Mouse (Mus musculus) midbrain, embryonic 15.5 days (tissue): Measurements from ENCODE around the gene Adamts16. TPM values are rescaled to one million over a fixed set of nuclear protein-coding genes. Genes with fewer than 3 reads are reported as not detected.
A peak's percentile ranks its signal among the peaks of the same experiment; 100 is the strongest.

Source experiments
- ATAC-seq: fragments of 200-750 bp; cut with Nextera tagmentation; replicated peaks from 2 replicates; pipeline ENCODE4 v1.8.0; 2017; ENCODE audit warnings: moderate TSS enrichment
- H3K27ac ChIP-seq: fragments of 300-500 bp; sonication (generic); 2 replicates; pipeline ENCODE4 v1.5.1; 2015; ENCODE audit warnings: mild to moderate bottlenecking, inconsistent platforms
- H3K27me3 ChIP-seq: fragments of 300-500 bp; sonication (generic); replicated peaks from 2 replicates; pipeline ENCODE4 v1.6.1; 2015; ENCODE audit warnings: inconsistent platforms
- H3K36me3 ChIP-seq: fragments of 300-500 bp; sonication (generic); replicated peaks from 2 replicates; pipeline ENCODE4 v1.6.1; 2015; ENCODE audit warnings: inconsistent platforms
- H3K4me1 ChIP-seq: fragments of 300-500 bp; sonication (generic); 2 replicates; pipeline ENCODE4 v1.6.1; 2015; ENCODE audit warnings: inconsistent platforms
- H3K4me2 ChIP-seq: fragments of 300-500 bp; sonication (generic); 2 replicates; pipeline ENCODE4 v1.6.1; 2015; ENCODE audit warnings: inconsistent platforms, mild to moderate bottlenecking, moderate library complexity
- H3K4me3 ChIP-seq: fragments of 300-500 bp; sonication (generic); 2 replicates; pipeline ENCODE4 v1.5.1; 2015; ENCODE audit warnings: mild to moderate bottlenecking, inconsistent platforms
- H3K9ac ChIP-seq: fragments of 300-500 bp; sonication (generic); 2 replicates; pipeline ENCODE4 v1.6.1; 2015; ENCODE audit warnings: mild to moderate bottlenecking, inconsistent platforms
- H3K9me3 ChIP-seq: fragments of 300-500 bp; sonication (generic); 2 replicates; pipeline ENCODE4 v1.6.1; 2016; ENCODE audit warnings: inconsistent platforms
- WGBS: fragments of 180-500 bp; shearing (Covaris S2); methylation state at CpG from one replicate; pipeline ENCODE4 v1.1.7; 2015; ENCODE audit warnings: mixed read lengths; 5-methylcytosine and 5-hydroxymethylcytosine counted together
- polyA plus RNA-seq: library from polyadenylated mRNA; unstranded; fragments of >200 nt; fragmentation: Nextera tagmentation; extraction: Ambion mirVana; gene quantifications from 2 replicates; pipeline ENCODE4 v1.2.1, GENCODE M21; 2015

The Adamts16 gene
- polyA plus RNA-seq, 1 experiment from 2014 or later: 2.4 TPM

GRCm38 (mm10) chr13:70724635-70725034, 117.0 kb downstream of the Adamts16 start:
- no peaks in the 10 kb centered on the region for H3K4me1 ChIP-seq
- H3K27ac ChIP-seq: no peak overlapping the region
- WGBS: 52% methylated on average over 3 of the region's 3 CpGs
- no peaks in the 10 kb centered on the region for H3K9me3 ChIP-seq
- ATAC-seq: no peak
- no peaks in the 10 kb centered on the region for H3K36me3 ChIP-seq
- no peak overlapping the region for H3K4me2 ChIP-seq
- no peak overlapping the region for H3K9ac ChIP-seq
- no peaks in the 10 kb centered on the region for H3K27me3 ChIP-seq
- no peak overlapping the region for H3K4me3 ChIP-seq

GRCm38 (mm10) chr13:70724108-70724622, 117.4 kb downstream of the Adamts16 start:
- Histone ChIP-seq H3K27ac (no peak overlapping the region), H3K4me3 (no peak overlapping the region), H3K36me3 (no peaks in the 10 kb centered on the region), H3K9me3 (no peaks in the 10 kb centered on the region), H3K27me3 (no peaks in the 10 kb centered on the region), H3K4me1 (no peaks in the 10 kb centered on the region), H3K4me2 (no peak overlapping the region), H3K9ac (no peak overlapping the region)
- no peak for ATAC-seq
- WGBS: 72% methylated on average over 2 of the region's 2 CpGs

GRCm38 (mm10) chr13:70719994-70720393, 121.6 kb downstream of the Adamts16 start:
- no peak overlapping the region for H3K4me3 ChIP-seq
- WGBS: 69% methylated on average over 1 of the region's 1 CpGs
- no peak overlapping the region for H3K9ac ChIP-seq
- no peak overlapping the region for H3K27ac ChIP-seq
- no peaks in the 10 kb centered on the region for H3K9me3 ChIP-seq
- H3K4me1 ChIP-seq: no peaks in the 10 kb centered on the region
- H3K36me3 ChIP-seq: no peaks in the 10 kb centered on the region
- no peak overlapping the region for H3K4me2 ChIP-seq
- H3K27me3 ChIP-seq: no peaks in the 10 kb centered on the region
- ATAC-seq: no peak

- Histone ChIP-seq H3K9ac (no peak overlapping the region), H3K36me3 (no peaks in the 10 kb centered on the region), H3K27me3 (no peaks in the 10 kb centered on the region), H3K4me3 (no peak overlapping the region), H3K4me1 (peaks cover 6% of the 10 kb centered on the region; the same call in 1 of the 2 replicates), H3K4me2 (no peak overlapping the region), H3K27ac (no peak overlapping the region), H3K9me3 (no peaks in the 10 kb centered on the region)
- WGBS: 73% methylated on average over 2 of the region's 2 CpGs
- no peak for ATAC-seq
These were observed 122.8 kb downstream of the Adamts16 start for GRCm38 (mm10) chr13:70718814-70719213.

GRCm38 (mm10) chr13:70716022-70716421, 125.6 kb downstream of the Adamts16 start:
- no peaks in the 10 kb centered on the region for H3K27me3 ChIP-seq
- WGBS: 78% methylated on average over 5 of the region's 5 CpGs
- H3K36me3 ChIP-seq: no peaks in the 10 kb centered on the region
- no peaks in the 10 kb centered on the region for H3K9me3 ChIP-seq
- no peak overlapping the region for H3K9ac ChIP-seq
- peaks cover 6% of the 10 kb centered on the region; the same call in 1 of the 2 replicates for H3K4me1 ChIP-seq
- H3K27ac ChIP-seq: no peak overlapping the region
- no peak for ATAC-seq
- H3K4me2 ChIP-seq: no peak overlapping the region
- no peak overlapping the region for H3K4me3 ChIP-seq

GRCm38 (mm10) chr13:70714081-70714775, 127.4 kb downstream of the Adamts16 start:
- no peak overlapping the region for H3K4me2 ChIP-seq
- H3K4me1 ChIP-seq: peaks cover 6% of the 10 kb centered on the region; the same call in 1 of the 2 replicates
- no peak overlapping the region for H3K9ac ChIP-seq
- H3K27ac ChIP-seq: no peak overlapping the region
- H3K27me3 ChIP-seq: no peaks in the 10 kb centered on the region
- WGBS: 65% methylated on average over 7 of the region's 7 CpGs
- H3K36me3 ChIP-seq: no peaks in the 10 kb centered on the region
- H3K4me3 ChIP-seq: no peak overlapping the region
- ATAC-seq: peak; percentile 84
- no peaks in the 10 kb centered on the region for H3K9me3 ChIP-seq

GRCm38 (mm10) chr13:70713331-70713730, 128.3 kb downstream of the Adamts16 start:
- no peak for ATAC-seq
- no peak overlapping the region for H3K27ac ChIP-seq
- no peak overlapping the region for H3K9ac ChIP-seq
- no peak overlapping the region for H3K4me2 ChIP-seq
- no peaks in the 10 kb centered on the region for H3K9me3 ChIP-seq
- peaks cover 6% of the 10 kb centered on the region; the same call in 1 of the 2 replicates for H3K4me1 ChIP-seq
- no peaks in the 10 kb centered on the region for H3K27me3 ChIP-seq
- H3K36me3 ChIP-seq: no peaks in the 10 kb centered on the region
- WGBS: 82% methylated on average over 5 of the region's 5 CpGs
- H3K4me3 ChIP-seq: no peak overlapping the region

- no peaks in the 10 kb centered on the region for H3K4me1 ChIP-seq
- H3K4me3 ChIP-seq: no peak overlapping the region
- no peaks in the 10 kb centered on the region for H3K27me3 ChIP-seq
- WGBS: 88% methylated on average over 5 of the region's 5 CpGs
- no peak overlapping the region for H3K9ac ChIP-seq
- H3K36me3 ChIP-seq: no peaks in the 10 kb centered on the region
- no peak overlapping the region for H3K27ac ChIP-seq
- H3K9me3 ChIP-seq: no peaks in the 10 kb centered on the region
- no peak overlapping the region for H3K4me2 ChIP-seq
- no peak for ATAC-seq
These were observed 134.3 kb downstream of the Adamts16 start for GRCm38 (mm10) chr13:70707158-70707854.

GRCm38 (mm10) chr13:70702904-70703303, 138.7 kb downstream of the Adamts16 start:
- H3K27ac ChIP-seq: no peak overlapping the region
- no peaks in the 10 kb centered on the region for H3K9me3 ChIP-seq
- H3K36me3 ChIP-seq: no peaks in the 10 kb centered on the region
- H3K9ac ChIP-seq: no peak overlapping the region
- H3K4me1 ChIP-seq: no peaks in the 10 kb centered on the region
- no peak overlapping the region for H3K4me2 ChIP-seq
- 73% methylated on average over 4 of the region's 4 CpGs for WGBS
- no peak overlapping the region for H3K4me3 ChIP-seq
- ATAC-seq: no peak
- no peaks in the 10 kb centered on the region for H3K27me3 ChIP-seq

- no peaks in the 10 kb centered on the region for H3K9me3 ChIP-seq
- ATAC-seq: no peak
- H3K9ac ChIP-seq: no peak overlapping the region
- H3K4me1 ChIP-seq: no peaks in the 10 kb centered on the region
- no peak overlapping the region for H3K4me3 ChIP-seq
- H3K4me2 ChIP-seq: no peak overlapping the region
- no peaks in the 10 kb centered on the region for H3K36me3 ChIP-seq
- H3K27ac ChIP-seq: no peak overlapping the region
- WGBS: 75% methylated on average over 4 of the region's 4 CpGs
- H3K27me3 ChIP-seq: no peaks in the 10 kb centered on the region
These were observed 142.7 kb downstream of the Adamts16 start for GRCm38 (mm10) chr13:70698812-70699387.

- no peaks in the 10 kb centered on the region for H3K27me3 ChIP-seq
These were observed 152.1 kb downstream of the Adamts16 start for GRCm38 (mm10) chr13:70689452-70689960.

GRCm38 (mm10) chr13:70685825-70686224, 155.8 kb downstream of the Adamts16 start:
- Histone ChIP-seq H3K9ac (no peak overlapping the region), H3K27ac (no peak overlapping the region), H3K4me1 (no peaks in the 10 kb centered on the region), H3K4me2 (no peak overlapping the region), H3K9me3 (no peaks in the 10 kb centered on the region), H3K27me3 (no peaks in the 10 kb centered on the region), H3K4me3 (no peak overlapping the region), H3K36me3 (no peaks in the 10 kb centered on the region)
- WGBS: 65% methylated on average over 5 of the region's 5 CpGs
- no peak for ATAC-seq

More at GRCm38 (mm10) chr13:70689452-70689960, 152.1 kb downstream of the Adamts16 start:
- no peaks in the 10 kb centered on the region for H3K9me3 ChIP-seq
- no peak overlapping the region for H3K27ac ChIP-seq
- H3K4me2 ChIP-seq: no peak overlapping the region
- H3K4me1 ChIP-seq: no peaks in the 10 kb centered on the region
- ATAC-seq: no peak
- H3K9ac ChIP-seq: no peak overlapping the region
- no peak overlapping the region for H3K4me3 ChIP-seq
- no peaks in the 10 kb centered on the region for H3K36me3 ChIP-seq
- WGBS: 56% methylated on average over 2 of the region's 2 CpGs
